Mouse (Mus musculus): ENCODE results near the gene Serpinh1. TPM values are rescaled to one million over a fixed set of nuclear protein-coding genes. Genes with fewer than 3 reads are reported as not detected.

Serpinh1 gene
- polyA plus RNA-seq (2015; fragmentation: Nextera tagmentation; extraction: Ambion mirVana): 24.0 and 29.6 TPM in 2 replicates

GRCm38 (mm10) chr7:99352526-99353400, at the start of gene Serpinh1:
Gene Serpinh1, minus strand, starts transcription at chr7:99353239.
- no peaks in the 10 kb centered on the region for H3K36me3 ChIP-seq (replicated peaks; ENCODE audit: insufficient read depth, low read length)
- DNase-seq (peak; percentile 64), ATAC-seq (peak; percentile 61)
- H3K4me3 ChIP-seq (ENCODE audit: low read depth, low read length): peak within 1 kb of the TSS; percentile 49
- peak within 1 kb of the TSS; percentile 59 for H3K9ac ChIP-seq (replicated peaks)
- no peaks in the 10 kb centered on the region for H3K9me3 ChIP-seq (ENCODE audit: low read length)
- peak within 1 kb of the TSS; percentile 60 for H3K27ac ChIP-seq (ENCODE audit: low read depth)
- H3K27me3 ChIP-seq (ENCODE audit: insufficient read depth, low read length): peaks cover 10% of the 10 kb centered on the region; the same call in 1 of the 2 replicates
- TF ChIP-seq CTCF (IDR thresholded peaks at IDR 0.05; ENCODE audit: low read depth) (no peak), EP300 (IDR thresholded peaks at IDR 0.05; ENCODE audit: low read depth) (no peak)
- peak within 1 kb of the TSS; percentile 72 for H3K4me2 ChIP-seq (ENCODE audit: low read depth, low read length)
- WGBS (ENCODE audit: insufficient replicate concordance): 7% methylated on average over 34 of the region's 35 CpGs
- peaks cover 17% of the 10 kb centered on the region for H3K4me1 ChIP-seq (ENCODE audit: insufficient read depth)

- ATAC-seq (no peak), DNase-seq (no peak)
- H3K4me1 ChIP-seq (ENCODE audit: insufficient read depth): peaks cover 2% of the 10 kb centered on the region; the same call in 1 of the 2 replicates
- H3K4me2 ChIP-seq (ENCODE audit: low read depth, low read length): no peak overlapping the region
- no peaks in the 10 kb centered on the region for H3K9me3 ChIP-seq (ENCODE audit: low read length)
- WGBS (ENCODE audit: insufficient replicate concordance): 80% methylated on average over 6 of the region's 6 CpGs
- no peak overlapping the region for H3K27ac ChIP-seq (ENCODE audit: low read depth)
- TF ChIP-seq EP300 (IDR thresholded peaks at IDR 0.05; ENCODE audit: low read depth) (no peak), CTCF (IDR thresholded peaks at IDR 0.05; ENCODE audit: low read depth) (no peak)
- no peaks in the 10 kb centered on the region for H3K27me3 ChIP-seq (ENCODE audit: insufficient read depth, low read length)
- H3K36me3 ChIP-seq (replicated peaks; ENCODE audit: insufficient read depth, low read length): no peaks in the 10 kb centered on the region
- H3K9ac ChIP-seq (replicated peaks): no peak overlapping the region
- H3K4me3 ChIP-seq (ENCODE audit: low read depth, low read length): no peak overlapping the region
Measured at GRCm38 (mm10) chr7:99402477-99402876, 49.4 kb upstream of the Serpinh1 start.

GRCm38 (mm10) chr7:99401373-99401772, 48.3 kb upstream of the Serpinh1 start:
- TF ChIP-seq CTCF (IDR thresholded peaks at IDR 0.05; ENCODE audit: low read depth) (no peak), EP300 (IDR thresholded peaks at IDR 0.05; ENCODE audit: low read depth) (no peak)
- DNase-seq (peak; percentile 42), ATAC-seq (peak; percentile 72)
- Histone ChIP-seq H3K36me3 (replicated peaks; ENCODE audit: insufficient read depth, low read length) (no peaks in the 10 kb centered on the region), H3K4me2 (ENCODE audit: low read depth, low read length) (0 out of 2 replicates have a peak overlapping the region, but pooled peaks have one; percentile 7), H3K9ac (replicated peaks) (no peak overlapping the region), H3K27ac (ENCODE audit: low read depth) (no peak overlapping the region), H3K27me3 (ENCODE audit: insufficient read depth, low read length) (no peaks in the 10 kb centered on the region), H3K9me3 (ENCODE audit: low read length) (no peaks in the 10 kb centered on the region), H3K4me3 (ENCODE audit: low read depth, low read length) (no peak overlapping the region), H3K4me1 (ENCODE audit: insufficient read depth) (0 out of 2 replicates have a peak, but pooled peaks cover 2% of the 10 kb centered on the region)
- 37% methylated on average over 8 of the region's 8 CpGs for WGBS (ENCODE audit: insufficient replicate concordance)

GRCm38 (mm10) chr7:99396994-99397659, 44.1 kb upstream of the Serpinh1 start:
- Histone ChIP-seq H3K4me2 (ENCODE audit: low read depth, low read length) (no peak overlapping the region), H3K9ac (replicated peaks) (no peak overlapping the region), H3K27me3 (ENCODE audit: insufficient read depth, low read length) (no peaks in the 10 kb centered on the region), H3K4me1 (ENCODE audit: insufficient read depth) (0 out of 2 replicates have a peak, but pooled peaks cover 2% of the 10 kb centered on the region), H3K4me3 (ENCODE audit: low read depth, low read length) (no peak overlapping the region), H3K36me3 (replicated peaks; ENCODE audit: insufficient read depth, low read length) (no peaks in the 10 kb centered on the region), H3K9me3 (ENCODE audit: low read length) (no peaks in the 10 kb centered on the region), H3K27ac (ENCODE audit: low read depth) (no peak overlapping the region)
- no peak for DNase-seq
- TF ChIP-seq EP300 (IDR thresholded peaks at IDR 0.05; ENCODE audit: low read depth): no peak
- TF ChIP-seq CTCF (IDR thresholded peaks at IDR 0.05; ENCODE audit: low read depth): no peak
- WGBS (ENCODE audit: insufficient replicate concordance): 71% methylated on average over 11 of the region's 11 CpGs
- ATAC-seq: peak; percentile 41

GRCm38 (mm10) chr7:99395908-99396616, 43.0 kb upstream of the Serpinh1 start:
- WGBS (ENCODE audit: insufficient replicate concordance): 70% methylated on average over 11 of the region's 11 CpGs
- no peak for DNase-seq
- H3K27ac ChIP-seq (ENCODE audit: low read depth): no peak overlapping the region

More at GRCm38 (mm10) chr7:99395908-99396616, 43.0 kb upstream of the Serpinh1 start:
- TF ChIP-seq CTCF (IDR thresholded peaks at IDR 0.05; ENCODE audit: low read depth) (no peak), EP300 (IDR thresholded peaks at IDR 0.05; ENCODE audit: low read depth) (no peak)
- Histone ChIP-seq H3K9me3 (ENCODE audit: low read length) (no peaks in the 10 kb centered on the region), H3K36me3 (replicated peaks; ENCODE audit: insufficient read depth, low read length) (no peaks in the 10 kb centered on the region), H3K9ac (replicated peaks) (no peak overlapping the region), H3K4me1 (ENCODE audit: insufficient read depth) (0 out of 2 replicates have a peak, but pooled peaks cover 2% of the 10 kb centered on the region), H3K27me3 (ENCODE audit: insufficient read depth, low read length) (no peaks in the 10 kb centered on the region), H3K4me2 (ENCODE audit: low read depth, low read length) (no peak overlapping the region), H3K4me3 (ENCODE audit: low read depth, low read length) (no peak overlapping the region)
- no peak for ATAC-seq
